Mouse (Mus musculus) adrenal gland (tissue): ENCODE results near the gene Dynlt1a.
"Not testable (repeated sequence)": the region's sequence is repeated elsewhere in the genome, so short reads cannot be mapped to it uniquely, and the experiment has no call there.

Experiments
- intact Hi-C: fragments of 180-260 bp; cut with DNase I; formaldehyde crosslinking; loops from one replicate; pipeline ENCODE4 v1.15.1; 2025

Dynlt1a gene

DNA sequence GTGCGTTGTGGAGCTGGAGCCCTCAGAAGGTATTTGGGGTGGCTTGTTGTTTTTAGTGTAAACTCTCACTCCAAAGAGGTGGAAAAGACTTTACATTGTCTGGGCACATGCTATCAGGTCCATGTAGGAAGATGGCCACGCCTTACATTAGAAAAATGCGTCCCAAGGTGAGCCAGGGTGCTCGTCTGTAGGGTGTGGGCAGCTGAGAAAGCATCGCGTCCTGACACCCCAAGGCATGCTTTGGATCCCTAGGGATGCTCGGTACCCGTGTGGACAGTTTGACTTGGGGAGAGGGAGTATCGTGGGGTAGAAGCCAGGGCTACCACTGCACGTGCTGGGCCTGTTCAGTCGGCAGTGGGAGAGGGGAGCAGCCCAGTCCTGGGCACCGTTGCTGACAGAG is 28.3 kb downstream of the Dynlt1a start:
- intact Hi-C loops: not testable (repeated sequence)

DNA sequence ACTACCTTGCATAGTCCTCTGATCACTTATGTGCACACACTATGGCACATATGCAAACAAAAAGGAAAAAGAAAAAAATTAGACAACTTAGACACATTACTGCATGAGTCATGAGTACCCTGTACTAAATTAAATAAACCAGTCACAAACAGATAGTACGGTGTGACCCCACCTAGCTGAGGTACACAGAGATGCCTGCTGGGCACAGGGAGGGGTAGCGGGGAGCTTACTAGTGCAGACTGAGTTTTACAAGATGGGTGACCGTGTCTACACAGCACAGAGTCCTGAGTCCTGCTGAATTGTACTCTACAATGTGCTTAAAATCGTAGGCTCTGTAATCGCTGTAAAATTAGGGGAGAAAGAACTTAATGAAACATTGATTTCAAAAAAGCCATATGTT is 31.1 kb downstream of the Dynlt1a start:
- intact Hi-C loops: not testable (repeated sequence)

DNA sequence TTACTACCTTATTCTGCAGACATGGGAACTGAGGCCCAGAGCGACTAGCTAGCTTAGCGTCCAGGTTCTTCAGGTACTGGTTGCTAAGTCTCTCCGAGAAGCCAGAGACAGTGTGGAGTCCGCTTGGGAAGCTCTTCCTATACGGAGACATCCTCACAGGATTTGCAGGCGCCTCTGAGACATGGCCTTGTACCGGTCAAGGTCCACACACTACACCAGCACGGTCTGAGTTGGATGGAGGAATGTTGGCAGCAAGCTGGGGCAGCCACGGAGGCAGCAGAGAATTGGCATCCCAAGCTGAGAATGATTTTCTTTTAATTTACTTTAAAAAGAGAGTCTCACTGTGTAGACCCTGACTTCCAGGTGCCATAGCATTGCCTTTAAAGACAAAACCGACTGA is 34.2 kb downstream of the Dynlt1a start:
- intact Hi-C loops: not testable (repeated sequence)

DNA sequence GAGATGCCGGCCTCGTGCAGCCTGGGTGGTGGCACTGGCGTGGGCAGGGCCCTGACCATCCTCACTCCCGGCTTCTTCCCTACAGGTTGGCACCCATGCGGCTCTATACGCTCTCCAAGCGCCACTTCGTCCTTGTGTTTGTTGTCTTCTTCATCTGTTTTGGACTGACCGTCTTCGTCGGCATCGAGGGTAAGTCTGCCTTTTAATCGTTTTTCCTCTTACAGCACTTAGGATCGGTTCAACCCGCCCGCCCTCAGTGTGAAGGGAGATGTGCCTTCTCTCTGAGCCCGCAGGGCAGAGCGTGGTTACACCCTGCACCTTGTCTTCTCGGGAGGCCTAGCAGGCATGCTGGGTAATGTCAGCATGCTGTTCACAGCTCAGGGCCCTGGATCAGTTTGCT is 36.8 kb downstream of the Dynlt1a start:
- intact Hi-C loops: not testable (repeated sequence)

DNA sequence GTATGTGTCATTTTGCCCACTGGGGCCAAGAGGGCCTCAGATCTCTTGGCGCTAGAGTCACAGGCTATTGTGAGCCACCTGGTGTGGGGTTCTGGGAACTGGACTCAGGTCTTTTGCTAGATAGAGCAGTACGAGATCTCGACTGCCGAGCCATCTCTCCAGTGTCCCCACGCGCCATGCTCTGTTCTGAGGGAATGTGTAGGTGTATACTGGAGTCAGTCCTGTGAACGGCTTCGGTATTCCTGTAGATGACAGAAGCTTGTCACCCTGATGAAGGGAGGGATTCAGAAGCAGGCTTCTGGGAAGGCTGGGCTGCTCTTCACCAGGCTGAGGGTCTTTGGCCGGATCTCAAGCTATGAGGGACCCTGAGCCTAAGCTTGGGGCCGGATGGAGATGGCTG is 37.5 kb downstream of the Dynlt1a start:
- intact Hi-C loops: not testable (repeated sequence)

DNA sequence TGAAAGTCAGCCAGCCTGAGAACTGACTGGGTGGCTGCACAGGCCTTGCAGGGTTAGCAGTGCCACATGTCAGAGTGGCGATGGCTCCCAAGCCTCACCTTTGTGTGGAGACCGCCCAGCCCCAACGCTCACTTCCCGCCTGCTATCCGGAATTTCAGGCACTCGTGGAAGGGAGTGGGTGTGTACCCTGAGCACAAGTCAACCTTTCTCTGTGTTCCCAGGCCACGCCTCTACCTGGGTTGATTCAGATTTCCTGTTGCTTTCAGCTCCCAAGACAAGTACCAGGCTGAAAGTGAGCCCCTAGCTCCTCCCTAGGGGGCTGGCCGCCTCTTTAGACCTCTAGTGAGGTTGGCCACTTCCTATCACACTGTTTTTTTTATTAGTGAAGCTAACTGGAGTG is 38.1 kb downstream of the Dynlt1a start:
- intact Hi-C loops: not testable (repeated sequence)

DNA sequence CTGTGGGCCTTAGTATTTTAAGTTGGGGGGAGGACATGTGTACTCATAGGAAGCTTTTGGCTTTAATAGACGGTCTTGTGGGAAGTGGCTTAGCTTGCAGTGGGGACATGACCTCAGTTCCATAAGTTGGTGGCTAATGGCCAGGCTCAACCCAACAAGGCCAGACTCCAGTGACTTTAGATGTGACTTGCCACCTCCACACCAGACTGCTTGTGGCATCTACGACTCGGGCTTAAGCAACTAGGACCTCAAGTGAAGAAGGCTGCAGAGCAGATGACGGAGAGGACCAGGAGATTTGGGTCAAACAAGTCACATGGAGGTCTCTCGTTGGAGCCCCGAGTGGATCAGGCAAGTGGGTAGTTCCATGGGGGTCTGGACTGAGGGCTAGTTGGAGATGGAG is 42.6 kb downstream of the Dynlt1a start:
- intact Hi-C loops: not testable (repeated sequence)

DNA sequence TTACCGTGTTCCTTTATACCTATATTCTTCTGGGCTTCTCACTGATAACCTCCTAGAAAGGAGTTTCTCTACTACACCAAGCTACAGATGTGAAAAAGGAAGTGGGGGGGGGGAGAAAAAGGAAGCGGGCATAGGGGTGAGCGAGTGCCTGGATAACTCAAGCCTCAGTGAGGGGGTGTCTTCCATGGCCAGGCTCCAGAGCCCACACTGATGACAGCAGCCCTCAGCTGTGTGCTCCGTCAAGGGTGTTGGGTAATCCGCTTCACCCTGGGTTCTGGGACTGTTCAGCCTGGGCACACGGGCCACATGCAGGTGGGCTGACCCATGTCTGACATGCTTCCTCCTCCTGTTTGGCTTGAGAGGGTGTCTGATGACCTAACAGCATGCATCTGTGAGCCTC is 45.3 kb downstream of the Dynlt1a start:
- intact Hi-C loops: not testable (repeated sequence)

DNA sequence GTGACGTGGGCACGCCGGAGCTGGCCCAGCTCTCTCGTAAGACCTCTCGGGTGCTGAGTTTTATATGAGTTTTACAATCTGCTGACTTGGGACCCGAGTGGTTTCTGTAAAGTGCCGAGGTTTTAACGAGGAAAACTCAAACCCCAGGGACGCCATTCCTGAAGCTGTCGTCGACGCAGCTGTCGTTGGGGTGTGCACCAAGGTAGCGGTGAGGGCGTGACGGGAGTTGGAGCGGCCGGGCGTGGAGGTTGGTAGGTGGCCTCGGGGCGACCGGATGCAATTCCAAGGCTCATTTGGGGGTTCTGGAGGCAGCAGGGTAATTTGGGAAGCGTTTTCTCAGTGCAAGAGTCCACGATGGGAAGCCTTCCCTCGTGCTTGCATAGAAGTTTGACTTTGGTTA is 46.5 kb downstream of the Dynlt1a start:
- intact Hi-C loops: not testable (repeated sequence)

DNA sequence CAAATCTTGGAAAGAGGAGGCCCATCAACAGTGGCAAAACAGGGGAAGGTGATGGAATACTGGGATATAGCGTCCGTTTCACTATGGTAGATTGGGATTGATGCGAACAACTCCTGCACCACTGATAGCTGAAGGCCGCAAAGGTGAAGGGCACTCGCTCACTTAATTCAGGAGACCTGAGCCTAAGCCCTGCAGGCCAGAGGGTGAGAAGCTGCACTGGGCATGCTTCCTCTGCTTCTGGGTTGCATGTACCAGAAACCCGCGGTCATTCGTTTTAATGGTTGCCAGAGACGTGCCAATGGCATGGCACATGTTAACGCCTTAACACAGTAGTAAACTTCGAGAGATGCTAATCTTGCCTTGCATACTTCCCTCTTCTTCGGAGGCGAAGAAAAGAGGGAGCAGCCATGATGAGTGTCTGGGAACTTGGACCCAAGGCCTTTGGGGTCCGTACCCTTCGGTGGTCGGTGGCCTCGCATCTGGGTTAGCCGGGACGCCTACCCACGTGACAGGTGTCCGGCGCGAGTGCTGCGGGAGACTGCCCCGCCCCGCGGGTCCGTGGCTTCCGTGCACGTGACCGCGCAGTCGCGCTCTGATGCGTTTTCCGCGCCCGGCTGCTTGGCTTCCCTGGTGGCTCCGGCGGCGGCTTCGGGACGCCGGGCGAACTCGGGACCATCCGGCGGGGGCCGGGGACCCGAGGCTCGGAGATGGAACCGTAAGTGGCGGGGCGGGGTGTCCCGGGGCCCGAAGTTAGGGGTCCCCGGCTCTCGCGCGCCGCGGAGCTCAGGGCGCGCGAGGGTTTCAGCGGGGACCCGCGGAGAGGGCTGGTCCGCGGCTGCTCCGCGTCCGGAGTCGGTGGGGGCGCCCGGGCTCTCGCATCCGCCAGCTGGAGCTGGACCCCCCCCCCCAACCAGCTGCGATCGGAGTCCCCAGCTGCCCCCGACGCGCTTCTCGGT is 47.1 kb downstream of the Dynlt1a start:
- intact Hi-C loops: not testable (repeated sequence)

DNA sequence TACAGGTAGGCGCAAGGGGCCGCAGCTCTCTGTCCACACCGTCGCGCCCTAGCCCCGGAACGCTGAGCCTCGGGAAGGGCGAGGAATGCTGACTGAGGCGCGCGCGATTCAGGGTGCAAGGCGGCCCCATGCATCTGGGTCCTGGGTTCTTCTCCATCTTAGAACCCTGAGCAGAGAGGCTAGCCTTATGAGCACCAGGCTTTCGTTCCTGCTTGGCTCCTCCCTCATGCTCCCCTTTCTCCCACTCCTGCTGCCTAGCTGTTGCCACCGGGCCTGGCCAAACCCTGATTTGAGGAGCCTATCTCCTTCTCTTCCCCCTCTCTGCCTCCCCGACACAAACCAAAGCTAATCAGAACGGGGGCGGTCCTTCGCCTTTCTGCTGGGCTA is 60.2 kb downstream of the Dynlt1a start:
- intact Hi-C loops: not testable (repeated sequence)

DNA sequence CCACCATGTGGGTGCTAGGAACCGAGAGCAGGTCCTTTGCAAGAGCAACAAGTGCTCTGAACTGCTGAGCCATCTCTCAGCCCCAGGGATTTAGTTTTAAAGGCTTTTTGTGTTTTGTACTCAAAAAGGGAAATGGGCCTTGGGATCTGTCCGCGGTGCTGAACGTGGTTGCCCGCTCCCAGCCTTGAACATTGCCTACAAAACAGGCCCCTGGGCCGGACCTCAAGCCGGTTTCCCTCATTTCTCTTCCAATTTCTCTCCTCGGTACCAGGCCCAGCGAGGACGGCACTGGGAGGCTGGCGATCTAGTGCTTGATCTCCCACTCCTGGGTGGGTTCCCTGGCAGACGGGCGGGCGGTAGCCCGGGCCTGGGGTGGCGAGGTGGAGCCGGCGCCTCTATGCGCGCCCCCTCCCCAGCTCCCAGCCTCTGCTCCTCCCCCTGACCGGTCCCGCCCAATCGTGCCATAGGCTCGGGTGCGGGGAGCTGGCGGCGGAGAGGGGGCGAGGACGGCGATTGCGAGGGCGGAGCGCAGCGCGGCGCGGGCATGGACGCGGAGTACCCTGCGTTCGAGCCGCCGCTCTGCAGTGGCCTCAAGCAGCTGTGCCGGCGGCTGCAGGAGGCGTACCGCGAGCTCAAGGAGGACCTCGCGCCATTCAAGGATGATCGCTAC is 60.8 kb downstream of the Dynlt1a start, which contains the start of gene Tmem181a:
Gene Tmem181a, plus strand, starts transcription at position 461 of the 670 bp plus-strand sequence.
- intact Hi-C loops: not testable (repeated sequence)
